Mouse (Mus musculus) hindbrain, embryonic 14.5 days (tissue): ENCODE results near the gene Gpsm1. TPM values are rescaled to one million over a fixed set of nuclear protein-coding genes. Genes with fewer than 3 reads are reported as not detected.

Source experiments
- ATAC-seq: fragments of 200-750 bp; cut with Nextera tagmentation; 2 replicates; pipeline ENCODE4 v1.8.0; 2017; ENCODE audit warnings: moderate number of reproducible peaks, mild to moderate bottlenecking, moderate TSS enrichment, moderate library complexity; ENCODE audit not compliant: low FRiP score
- DNase-seq: peaks from one replicate; pipeline ENCODE4 v3.0.0-alpha.2; 2015; ENCODE audit warnings: low spot score
- H3K27ac ChIP-seq: fragments of 300-500 bp; sonication (generic); 2 replicates; pipeline ENCODE4 v1.5.1; 2014; ENCODE audit warnings: mild to moderate bottlenecking, moderate library complexity
- H3K27me3 ChIP-seq: fragments of 300-500 bp; sonication (generic); 2 replicates; pipeline ENCODE4 v1.6.1; 2014; ENCODE audit warnings: mild to moderate bottlenecking, low read length, mixed read lengths; ENCODE audit not compliant: control insufficient read depth, insufficient read depth
- H3K36me3 ChIP-seq: fragments of 300-500 bp; sonication (generic); replicated peaks from 2 replicates; pipeline ENCODE4 v1.6.1; 2014; ENCODE audit not compliant: control insufficient read depth, insufficient read depth
- H3K4me1 ChIP-seq: fragments of 300-500 bp; sonication (generic); replicated peaks from 2 replicates; pipeline ENCODE4 v1.6.1; 2014; ENCODE audit warnings: antibody characterized with exemption, low read length, mixed read lengths; ENCODE audit not compliant: control insufficient read depth, insufficient read depth
- H3K4me2 ChIP-seq: fragments of 300-500 bp; sonication (generic); replicated peaks from 2 replicates; pipeline ENCODE4 v1.6.1; 2014; ENCODE audit warnings: mild to moderate bottlenecking, moderate library complexity
- H3K4me3 ChIP-seq: fragments of 300-500 bp; sonication (generic); replicated peaks from 2 replicates; pipeline ENCODE4 v1.5.1; 2014; ENCODE audit warnings: mild to moderate bottlenecking, low read length
- H3K9ac ChIP-seq: fragments of 300-500 bp; sonication (generic); 2 replicates; pipeline ENCODE4 v1.6.1; 2014
- H3K9me3 ChIP-seq: fragments of 300-500 bp; sonication (generic); 2 replicates; pipeline ENCODE4 v1.6.1; 2016; ENCODE audit warnings: low read length; ENCODE audit not compliant: control insufficient read depth
- WGBS: fragments of 180-500 bp; shearing (Covaris S2); extraction: QIAGEN DNeasy Blood & Tissue Kit; methylation state at CpG from one replicate; pipeline ENCODE4 v1.1.7; 2014; 5-methylcytosine and 5-hydroxymethylcytosine counted together
- polyA plus RNA-seq: library from polyadenylated mRNA; unstranded; fragments of >200 nt; fragmentation: Nextera tagmentation; extraction: Ambion mirVana; gene quantifications from 2 replicates; pipeline ENCODE4 v1.2.1, GENCODE M21; 2014

The Gpsm1 gene
- polyA plus RNA-seq, 1 experiment from 2014 or later, result 96.7 TPM

DNA sequence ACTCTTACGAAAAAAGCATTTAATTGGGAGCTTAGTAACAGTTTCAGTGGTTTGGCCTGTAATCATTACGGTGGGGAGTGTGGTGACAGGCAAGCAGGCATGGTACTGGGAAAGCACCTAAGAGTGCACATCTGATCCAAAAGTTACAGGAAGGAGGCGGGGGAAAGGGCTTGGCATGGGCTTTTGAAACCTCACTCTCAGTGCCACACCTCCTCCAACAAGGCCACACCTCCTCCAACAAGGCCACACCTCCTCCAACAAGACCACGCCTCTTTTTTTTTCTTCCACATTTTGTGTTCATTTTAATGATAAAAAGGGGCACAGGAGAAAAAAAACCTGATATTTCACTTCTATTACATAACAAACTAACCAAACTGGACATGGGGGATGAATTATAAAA lies 12.5 kb downstream of the Gpsm1 start:
- Histone ChIP-seq H3K4me2 (no peak overlapping the region), H3K27me3 (no peaks in the 10 kb centered on the region), H3K4me1 (no peaks in the 10 kb centered on the region), H3K36me3 (peaks cover 95% of the 10 kb centered on the region), H3K4me3 (no peak overlapping the region), H3K27ac (no peak overlapping the region), H3K9ac (no peak overlapping the region), H3K9me3 (no peaks in the 10 kb centered on the region)
- ATAC-seq (no peak), DNase-seq (no peak)
- 94% methylated on average over 4 of the region's 4 CpGs for WGBS

DNA sequence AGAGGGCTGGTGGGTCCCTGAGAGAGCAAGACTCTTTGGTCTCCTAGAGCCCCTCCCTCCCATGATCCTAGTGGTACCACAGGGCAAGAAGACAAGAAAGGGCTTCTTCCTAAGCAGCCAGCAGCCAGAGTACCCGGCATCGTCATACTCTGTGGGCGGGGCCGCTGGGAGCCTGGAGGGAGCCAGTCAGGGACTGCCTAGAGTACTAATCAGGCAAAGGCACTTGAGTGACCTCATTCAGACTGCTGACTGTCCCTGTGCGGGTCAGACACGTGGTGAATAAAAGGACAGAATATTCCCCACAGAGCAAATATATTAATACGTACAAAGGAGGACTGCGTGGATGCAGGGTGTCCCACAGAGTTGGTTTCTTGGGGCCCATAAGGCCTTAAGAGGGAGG lies 14.1 kb downstream of the Gpsm1 start:
- Histone ChIP-seq H3K36me3 (peaks cover 83% of the 10 kb centered on the region), H3K27ac (peak overlapping the region; percentile 67), H3K9me3 (no peaks in the 10 kb centered on the region), H3K4me2 (no peak overlapping the region), H3K9ac (no peak overlapping the region), H3K4me3 (no peak overlapping the region), H3K27me3 (no peaks in the 10 kb centered on the region), H3K4me1 (no peaks in the 10 kb centered on the region)
- WGBS, result 46% methylated on average over 8 of the region's 8 CpGs
- DNase-seq (peak; percentile 40), ATAC-seq (no peak)

DNA sequence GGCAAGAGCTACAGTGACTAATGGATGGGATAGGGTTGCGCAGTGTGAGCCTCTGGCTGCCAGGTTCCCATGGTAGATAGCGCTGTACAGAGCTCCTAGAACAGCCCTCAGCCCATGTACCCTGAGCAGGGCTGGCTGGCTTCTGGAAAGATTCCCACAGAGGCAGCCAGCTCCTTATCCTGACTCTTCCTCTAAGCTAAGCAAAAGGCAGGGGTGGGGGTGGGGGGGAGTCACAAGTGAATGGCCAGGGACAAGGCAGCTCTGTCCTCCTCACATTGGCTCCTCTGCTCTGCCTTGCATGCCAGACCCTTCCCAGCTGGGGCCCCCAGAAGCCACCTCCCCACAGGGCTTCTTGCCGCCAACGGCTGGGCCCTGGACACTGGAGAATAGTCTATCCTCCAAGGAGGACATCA lies 14.7 kb downstream of the Gpsm1 start:
- peak; percentile 52 for ATAC-seq
- Histone ChIP-seq H3K27ac (peak overlapping the region; percentile 67), H3K9me3 (no peaks in the 10 kb centered on the region), H3K4me3 (no peak overlapping the region), H3K9ac (no peak overlapping the region; the same call in 1 of the 2 replicates), H3K36me3 (peaks cover 76% of the 10 kb centered on the region), H3K4me2 (no peak overlapping the region), H3K4me1 (no peaks in the 10 kb centered on the region), H3K27me3 (no peaks in the 10 kb centered on the region)
- WGBS, result 84% methylated on average over 4 of the region's 4 CpGs
- no peak for DNase-seq

DNA sequence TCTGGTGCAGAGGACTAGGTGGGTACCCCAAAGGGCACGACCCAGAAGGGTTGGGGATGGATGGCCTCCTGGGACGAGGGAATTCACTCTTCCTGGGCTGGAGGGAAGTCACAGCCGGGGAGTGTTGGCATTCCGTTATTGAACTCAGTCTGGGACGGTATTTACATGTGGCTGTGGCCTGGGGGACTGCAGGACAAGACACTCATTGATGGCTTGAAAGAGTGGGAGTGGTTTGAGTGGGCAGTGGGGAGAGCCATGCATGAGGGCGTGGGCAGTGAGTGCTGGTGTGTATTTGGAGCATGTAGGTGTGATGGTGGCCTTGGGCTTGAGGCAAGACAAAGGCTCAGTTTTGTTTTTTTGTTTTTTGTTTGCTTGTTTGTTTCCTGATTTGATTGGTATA lies 15.4 kb downstream of the Gpsm1 start:
- no peak overlapping the region; the same call in 1 of the 2 replicates for H3K9ac ChIP-seq
- peak overlapping the region; percentile 67; the same call in 1 of the 2 replicates for H3K27ac ChIP-seq
- peaks cover 70% of the 10 kb centered on the region for H3K36me3 ChIP-seq
- H3K27me3 ChIP-seq, result no peaks in the 10 kb centered on the region
- H3K4me2 ChIP-seq, result no peak overlapping the region; the same call in 1 of the 2 replicates
- no peak for DNase-seq
- H3K4me1 ChIP-seq, result no peaks in the 10 kb centered on the region
- 67% methylated on average over 6 of the region's 6 CpGs for WGBS
- ATAC-seq, result no peak
- no peak overlapping the region for H3K4me3 ChIP-seq
- H3K9me3 ChIP-seq, result no peaks in the 10 kb centered on the region

DNA sequence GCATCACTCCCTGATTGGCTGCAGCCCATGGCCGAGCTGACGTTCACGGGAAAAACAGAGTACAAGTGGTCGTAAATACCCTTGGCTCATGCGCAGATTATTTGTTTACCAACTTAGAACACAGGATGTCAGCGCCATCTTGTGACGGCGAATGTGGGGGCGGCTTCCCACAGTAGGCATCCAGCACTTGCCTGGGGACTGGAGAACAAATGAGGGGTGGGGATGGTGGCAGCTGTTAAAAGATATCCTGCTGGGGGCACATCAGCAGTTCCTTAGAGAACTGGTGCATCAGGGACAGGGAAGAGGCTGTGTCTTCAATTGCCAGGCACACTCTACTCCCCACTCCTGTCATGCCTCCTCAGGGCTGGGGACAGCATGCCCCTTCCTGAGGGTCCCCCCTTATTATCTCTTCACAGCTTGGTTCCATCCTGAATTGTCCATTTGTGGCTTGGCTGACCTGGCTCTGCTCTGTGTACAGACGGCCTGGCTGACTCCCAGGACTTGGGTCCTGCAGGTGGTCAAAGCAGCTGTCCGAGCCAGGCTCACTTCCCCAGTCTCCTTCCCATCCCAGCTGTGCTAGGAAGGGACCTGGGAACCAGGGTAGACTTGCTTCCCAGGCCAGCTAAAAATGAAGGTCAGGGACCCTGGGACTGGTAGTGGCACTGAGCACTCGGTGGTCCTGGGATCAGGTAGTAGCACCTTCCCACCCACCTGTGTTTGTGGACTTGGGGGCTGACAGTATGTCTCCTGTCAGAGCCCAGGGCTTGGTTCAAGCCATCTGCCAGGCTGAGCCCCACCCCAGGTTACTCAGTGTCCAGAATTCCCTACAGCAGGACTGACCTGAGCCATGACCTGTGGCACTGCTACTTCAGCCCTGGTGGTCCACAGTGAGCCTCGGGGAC lies 23.2 kb downstream of the Gpsm1 start:
- no peak for DNase-seq
- H3K36me3 ChIP-seq, result peaks cover 51% of the 10 kb centered on the region
- no peaks in the 10 kb centered on the region for H3K27me3 ChIP-seq

DNA sequence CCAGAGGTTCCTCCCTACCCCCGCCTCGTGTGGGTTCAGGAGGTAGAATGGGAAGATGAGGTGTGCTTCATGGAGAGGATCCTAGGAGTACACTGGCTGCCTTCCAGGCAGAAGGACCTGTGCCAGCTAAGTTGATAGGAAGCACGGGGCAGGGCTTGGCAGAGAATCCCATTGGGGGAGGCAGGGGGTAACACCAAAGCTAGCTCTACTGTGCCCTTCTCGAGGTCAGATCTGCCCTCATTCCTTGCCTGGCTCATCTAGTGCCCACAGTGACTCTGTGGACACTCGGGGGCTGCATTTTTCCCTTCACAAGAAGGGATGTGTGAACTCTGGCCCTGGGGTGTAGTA lies 23.9 kb downstream of the Gpsm1 start:
- H3K27ac ChIP-seq, result no peak overlapping the region
- H3K9me3 ChIP-seq, result no peaks in the 10 kb centered on the region
- no peak overlapping the region for H3K4me3 ChIP-seq
- 85% methylated on average over 5 of the region's 5 CpGs for WGBS
- DNase-seq, result no peak
- no peak overlapping the region for H3K9ac ChIP-seq
- no peak overlapping the region for H3K4me2 ChIP-seq
- no peaks in the 10 kb centered on the region for H3K4me1 ChIP-seq
- no peak for ATAC-seq
- H3K27me3 ChIP-seq, result no peaks in the 10 kb centered on the region
- H3K36me3 ChIP-seq, result peaks cover 58% of the 10 kb centered on the region

More for the DNA sequence above, 23.2 kb downstream of the Gpsm1 start:
- 69% methylated on average over 8 of the region's 13 CpGs for WGBS
- peak; percentile 34; the same call in 1 of the 2 replicates for ATAC-seq
- H3K9me3 ChIP-seq, result no peaks in the 10 kb centered on the region
- H3K4me2 ChIP-seq, result no peak overlapping the region
- no peak overlapping the region for H3K27ac ChIP-seq
- H3K4me1 ChIP-seq, result no peaks in the 10 kb centered on the region
- no peak overlapping the region for H3K9ac ChIP-seq
- no peak overlapping the region for H3K4me3 ChIP-seq

DNA sequence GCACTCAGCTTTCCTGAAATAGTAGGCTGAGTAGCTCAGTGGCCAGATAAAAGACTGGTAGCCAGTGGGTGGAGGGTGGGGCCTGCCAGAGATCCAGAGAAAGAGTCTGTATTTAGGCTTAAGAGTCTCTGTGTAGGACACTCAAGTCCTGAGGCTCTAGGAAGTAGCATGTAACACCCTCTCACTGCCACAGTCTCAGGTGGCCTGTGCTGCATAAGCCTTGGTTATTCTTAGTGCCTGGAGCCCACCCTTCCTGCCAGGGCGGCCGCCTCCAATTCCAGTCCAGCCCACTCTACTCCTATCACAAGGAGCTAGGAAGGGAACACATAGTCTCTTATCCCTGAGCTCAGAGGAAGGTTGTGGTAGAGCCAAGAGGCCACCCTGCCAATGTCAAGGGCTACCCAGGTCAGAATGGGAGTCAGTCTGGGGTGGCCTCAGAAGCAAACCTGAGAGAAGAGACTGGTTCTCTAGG lies 26.2 kb downstream of the Gpsm1 start:
- no peaks in the 10 kb centered on the region for H3K9me3 ChIP-seq
- H3K27me3 ChIP-seq, result no peaks in the 10 kb centered on the region
- ATAC-seq (no peak), DNase-seq (no peak)
- no peaks in the 10 kb centered on the region for H3K4me1 ChIP-seq
- H3K9ac ChIP-seq, result no peak overlapping the region
- H3K36me3 ChIP-seq, result peaks cover 81% of the 10 kb centered on the region
- 85% methylated on average over 2 of the region's 2 CpGs for WGBS
- no peak overlapping the region for H3K4me3 ChIP-seq
- H3K4me2 ChIP-seq, result no peak overlapping the region
- no peak overlapping the region; the same call in 1 of the 2 replicates for H3K27ac ChIP-seq

DNA sequence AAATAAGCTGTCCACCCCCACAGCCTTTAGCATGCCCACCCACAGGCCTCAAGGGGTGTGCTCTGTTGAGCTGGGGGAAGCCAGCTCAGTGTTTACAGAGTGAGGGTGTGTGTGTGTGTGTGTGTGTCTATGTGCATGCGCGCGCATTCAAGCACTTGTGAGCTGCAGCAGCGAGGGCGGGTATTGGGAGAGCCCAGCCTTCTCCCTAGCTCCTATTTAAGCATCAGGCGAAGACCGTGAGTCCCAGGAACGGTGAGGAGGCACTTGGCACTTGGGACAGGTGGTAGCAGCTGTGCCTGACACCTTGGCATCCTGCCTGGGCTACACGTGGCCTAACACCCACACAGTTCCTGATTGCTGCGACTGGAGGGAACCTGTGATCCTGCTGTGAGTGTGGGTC lies 26.7 kb downstream of the Gpsm1 start:
- no peak overlapping the region for H3K4me3 ChIP-seq
- 80% methylated on average over 10 of the region's 10 CpGs for WGBS
- DNase-seq (no peak), ATAC-seq (no peak)
- no peak overlapping the region for H3K9ac ChIP-seq
- 0 out of 2 replicates have a peak overlapping the region, but pooled peaks have one; percentile 4 for H3K27ac ChIP-seq
- no peaks in the 10 kb centered on the region for H3K9me3 ChIP-seq
- no peaks in the 10 kb centered on the region for H3K27me3 ChIP-seq
- H3K4me2 ChIP-seq, result no peak overlapping the region
- no peaks in the 10 kb centered on the region for H3K4me1 ChIP-seq
- peaks cover 86% of the 10 kb centered on the region for H3K36me3 ChIP-seq

DNA sequence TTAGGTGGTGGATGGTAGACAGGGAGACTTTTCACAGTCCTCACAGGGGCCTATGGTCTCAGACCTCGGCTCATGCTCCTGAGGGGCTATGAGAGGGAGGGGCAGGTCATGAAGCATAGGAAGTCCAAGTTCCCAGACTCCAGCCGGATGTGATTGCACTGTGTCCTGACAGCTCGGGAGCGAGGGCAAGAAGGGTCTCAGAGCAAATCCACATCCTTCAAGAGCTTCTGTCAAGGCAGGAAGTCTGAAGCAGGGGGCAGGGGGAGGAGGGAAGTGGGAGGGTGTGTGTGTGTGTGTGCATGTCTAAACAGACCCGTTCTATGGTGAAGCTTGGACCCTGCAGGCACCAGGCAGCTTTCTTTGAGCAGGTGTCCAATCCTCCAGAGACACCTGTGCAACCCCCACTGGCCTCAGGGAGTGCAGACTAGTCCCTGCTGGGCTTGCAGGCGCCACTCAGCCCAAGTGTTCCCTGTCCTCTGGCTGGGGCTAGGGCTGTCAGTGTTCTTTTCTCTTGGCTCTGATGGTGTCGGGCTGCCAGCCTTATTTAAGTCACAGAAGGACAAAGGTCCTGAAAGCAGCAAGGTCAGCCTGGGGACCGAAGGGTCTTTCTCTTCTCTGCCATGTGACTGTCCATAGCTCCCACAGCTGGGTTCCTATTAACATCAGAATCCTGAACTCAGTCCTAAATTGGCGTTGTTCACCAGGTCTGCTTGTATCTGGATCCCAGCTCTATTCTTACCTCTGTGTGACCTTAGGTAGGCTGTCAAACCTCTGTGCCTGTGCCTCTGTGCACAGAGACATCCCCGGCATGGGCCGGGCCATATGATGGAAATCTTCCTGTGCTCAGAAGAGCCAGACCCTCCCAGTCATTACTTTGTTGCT lies 27.5 kb downstream of the Gpsm1 start:
- H3K27ac ChIP-seq, result 0 out of 2 replicates have a peak overlapping the region, but pooled peaks have one; percentile 4
- ATAC-seq (no peak), DNase-seq (no peak)
- H3K4me1 ChIP-seq, result no peaks in the 10 kb centered on the region
- H3K36me3 ChIP-seq, result peaks cover 94% of the 10 kb centered on the region
- no peak overlapping the region for H3K4me2 ChIP-seq
- H3K4me3 ChIP-seq, result no peak overlapping the region
- H3K9ac ChIP-seq, result no peak overlapping the region
- WGBS, result 76% methylated on average over 11 of the region's 11 CpGs
- H3K9me3 ChIP-seq, result no peaks in the 10 kb centered on the region
- no peaks in the 10 kb centered on the region for H3K27me3 ChIP-seq
